In the genomic region with DNA sequence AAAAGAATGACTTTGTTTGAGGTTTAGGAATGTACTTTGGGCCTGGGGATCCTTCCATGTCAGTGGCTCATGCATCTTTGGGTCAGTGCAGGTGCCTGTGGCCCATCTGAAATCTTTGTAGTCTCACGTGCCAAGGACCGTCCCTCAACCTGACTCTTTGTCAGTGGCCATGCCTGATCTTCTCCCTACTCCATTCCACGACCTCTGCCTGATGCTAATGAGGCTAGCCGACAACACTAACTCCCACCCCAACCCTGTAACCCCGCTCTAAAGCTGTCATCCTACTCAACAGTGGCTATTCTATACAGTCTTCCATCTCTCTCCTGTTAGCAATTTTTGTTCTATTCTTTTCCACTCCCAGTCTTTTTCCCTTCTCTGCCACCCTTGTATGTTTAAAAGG, we compare ENCODE assay signal across 19 mouse cellular contexts. TPM values are rescaled to one million over a fixed set of nuclear protein-coding genes. Genes with fewer than 3 reads are reported as not detected.
"Had no signal": no experiment of that assay in that cellular context is flagged by ENCODE, and none has a peak within 500 bp of the region (broad histone marks: within the 10 kb centered on the region; RNA-seq: fewer than 3 reads in every experiment).

No protein-coding gene starts in this region.

- H3K9ac ChIP-seq: liver, embryonic 15.5 days; liver, postnatal 0 days; midbrain, embryonic 13.5 days; midbrain, embryonic 15.5 days; neural tube, embryonic 12.5 days; stomach, embryonic 15.5 days had no signal

- ATAC-seq: liver, postnatal 0 days; midbrain, embryonic 13.5 days; midbrain, embryonic 15.5 days had no signal

- H3K4me2 ChIP-seq: liver, embryonic 15.5 days; midbrain, embryonic 11.5 days; midbrain, embryonic 13.5 days; midbrain, embryonic 15.5 days; neural tube, embryonic 12.5 days; stomach, embryonic 15.5 days had no signal

- H3K27ac ChIP-seq: liver, embryonic 15.5 days; macrophage; midbrain, embryonic 13.5 days; midbrain, embryonic 15.5 days; neural tube, embryonic 12.5 days; stomach, embryonic 15.5 days; stomach, postnatal 0 days had no signal

- H3K9me3 ChIP-seq: liver, embryonic 15.5 days; megakaryocyte, embryonic 14.5 days; midbrain, embryonic 13.5 days; midbrain, embryonic 15.5 days; neural tube, embryonic 12.5 days; stomach, embryonic 15.5 days had no signal

- H3K27me3 ChIP-seq: liver, embryonic 15.5 days; midbrain, embryonic 13.5 days; midbrain, embryonic 15.5 days; neural tube, embryonic 12.5 days; stomach, embryonic 15.5 days had no signal

- DNase-seq: liver, postnatal 0 days; right cerebral cortex, postnatal 14 days; thymus, adult 2 months; thymus, postnatal 25 days; thymus, postnatal 4 days had no signal

- H3K4me1 ChIP-seq: liver, embryonic 15.5 days; megakaryocyte, embryonic 14.5 days; midbrain, embryonic 13.5 days; midbrain, embryonic 15.5 days; neural tube, embryonic 12.5 days; stomach, embryonic 15.5 days had no signal

- H3K36me3 ChIP-seq: liver, embryonic 15.5 days; midbrain, embryonic 13.5 days; midbrain, embryonic 15.5 days; neural tube, embryonic 12.5 days; stomach, embryonic 15.5 days had no signal

- H3K4me3 ChIP-seq: liver, embryonic 15.5 days; megakaryocyte, embryonic 14.5 days; midbrain, embryonic 13.5 days; midbrain, embryonic 15.5 days; neural tube, embryonic 12.5 days; stomach, embryonic 15.5 days had no signal

RNA-seq across cellular contexts. Expression of gene Cdrt4, which starts 4.2 kb away (rescaled TPM):
- total RNA-seq: megakaryocyte progenitor cell, adult 5-6 weeks; midbrain, postnatal 0 days; neutrophil, adult 5-6 weeks had no signal
- polyA plus RNA-seq: liver, embryonic 15.5 days; liver, postnatal 0 days; macrophage; midbrain, embryonic 11.5 days; midbrain, embryonic 13.5 days; midbrain, embryonic 15.5 days; midbrain, postnatal 0 days; neural tube, embryonic 14.5 days; spleen, adult 2 months; stomach, postnatal 0 days; thymus, adult 2 months had no signal
